Mouse (Mus musculus) liver, embryonic 11.5 days (tissue): ENCODE results near the gene Kazn. TPM values are rescaled to one million over a fixed set of nuclear protein-coding genes. Genes with fewer than 3 reads are reported as not detected.

Source experiments
- ATAC-seq: fragments of 200-750 bp; cut with Nextera tagmentation; replicated peaks from 2 replicates; pipeline ENCODE4 v1.8.0; 2017; ENCODE audit warnings: moderate number of reproducible peaks, mild to moderate bottlenecking, moderate TSS enrichment, moderate library complexity; ENCODE audit not compliant: low FRiP score
- DNase-seq: peaks from one replicate; pipeline ENCODE4 v3.0.0-alpha.2; 2017; ENCODE audit warnings: low spot score
- H3K27ac ChIP-seq: fragments of 300-500 bp; sonication (generic); 2 replicates; pipeline ENCODE4 v1.5.1; 2014; ENCODE audit warnings: mild to moderate bottlenecking, low read depth, low read length, control low read depth
- H3K27me3 ChIP-seq: fragments of 300-500 bp; sonication (generic); replicated peaks from 2 replicates; pipeline ENCODE4 v1.6.1; 2014; ENCODE audit warnings: low read length, mixed read lengths; ENCODE audit not compliant: control insufficient read depth, insufficient read depth
- H3K36me3 ChIP-seq: fragments of 300-500 bp; sonication (generic); 2 replicates; pipeline ENCODE4 v1.6.1; 2014; ENCODE audit warnings: mild to moderate bottlenecking, low read length, moderate library complexity, mixed read lengths; ENCODE audit not compliant: control insufficient read depth, insufficient read depth
- H3K4me1 ChIP-seq: fragments of 300-500 bp; sonication (generic); replicated peaks from 2 replicates; pipeline ENCODE4 v1.6.1; 2014; ENCODE audit warnings: low read length, mixed read lengths; ENCODE audit not compliant: control insufficient read depth, insufficient read depth
- H3K4me2 ChIP-seq: fragments of 300-500 bp; sonication (generic); 2 replicates; pipeline ENCODE4 v1.6.1; 2014; ENCODE audit warnings: mild to moderate bottlenecking, control low read depth, moderate library complexity
- H3K4me3 ChIP-seq: fragments of 300-500 bp; sonication (generic); 2 replicates; pipeline ENCODE4 v1.5.1; 2014; ENCODE audit warnings: low read depth, low read length, control low read depth
- H3K9ac ChIP-seq: fragments of 300-500 bp; sonication (generic); 2 replicates; pipeline ENCODE4 v1.6.1; 2014; ENCODE audit warnings: low read depth, low read length, control low read depth
- H3K9me3 ChIP-seq: fragments of 300-500 bp; sonication (generic); 2 replicates; pipeline ENCODE4 v1.6.1; 2016; ENCODE audit warnings: low read length, inconsistent platforms, mixed read lengths; ENCODE audit not compliant: control insufficient read depth
- WGBS: fragments of 180-500 bp; shearing (Covaris S2); extraction: QIAGEN DNeasy Blood & Tissue Kit; methylation state at CpG from one replicate; pipeline ENCODE4 v1.1.7; 2014; 5-methylcytosine and 5-hydroxymethylcytosine counted together
- polyA plus RNA-seq: library from polyadenylated mRNA; unstranded; fragments of >200 nt; fragmentation: Nextera tagmentation; extraction: Ambion mirVana; gene quantifications from 2 replicates; pipeline ENCODE4 v1.2.1, GENCODE M21; 2014

The Kazn gene
- polyA plus RNA-seq, 1 experiment from 2014 or later = 4.4 TPM

DNA sequence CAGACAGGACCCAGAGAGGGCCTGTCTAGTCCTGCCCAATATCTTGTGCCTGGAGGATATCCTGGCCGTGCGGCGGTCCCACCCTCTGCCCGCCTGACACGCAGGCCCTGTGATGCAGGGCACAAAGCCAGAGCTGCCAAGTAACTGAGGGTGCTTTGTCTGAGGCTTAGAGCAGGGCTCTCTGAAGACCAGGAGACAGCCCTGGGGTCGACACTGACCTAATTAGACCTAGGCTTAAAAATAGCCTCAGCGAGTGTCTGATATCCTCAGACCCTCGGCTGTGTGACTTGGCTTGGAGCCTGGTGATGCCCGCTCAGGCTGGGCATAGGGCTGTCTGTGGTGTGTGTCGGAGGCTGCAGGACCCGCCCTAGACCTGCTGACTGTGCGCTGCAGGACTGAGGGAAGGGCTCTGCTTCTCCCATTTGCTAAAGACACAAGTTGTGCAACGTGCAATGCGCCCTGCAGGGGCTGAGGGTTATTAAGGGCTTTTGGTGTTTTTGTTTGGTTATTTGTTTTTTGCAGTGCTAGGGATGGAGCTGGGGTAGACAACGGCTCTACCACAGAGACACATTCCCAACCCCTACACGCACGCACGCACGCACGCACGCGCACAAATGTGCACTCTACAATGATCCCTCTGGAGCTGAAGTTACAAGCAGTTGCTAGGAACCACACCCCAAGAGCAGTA is 181.5 kb downstream of the Kazn start:
- Histone ChIP-seq H3K36me3 (no peaks in the 10 kb centered on the region), H3K9me3 (no peaks in the 10 kb centered on the region), H3K4me3 (no peak overlapping the region), H3K4me2 (no peak overlapping the region), H3K27me3 (no peaks in the 10 kb centered on the region), H3K27ac (no peak overlapping the region), H3K4me1 (peaks cover 12% of the 10 kb centered on the region), H3K9ac (no peak overlapping the region)
- DNase-seq (no peak), ATAC-seq (no peak)
- WGBS = 85% methylated on average over 22 of the region's 22 CpGs

DNA sequence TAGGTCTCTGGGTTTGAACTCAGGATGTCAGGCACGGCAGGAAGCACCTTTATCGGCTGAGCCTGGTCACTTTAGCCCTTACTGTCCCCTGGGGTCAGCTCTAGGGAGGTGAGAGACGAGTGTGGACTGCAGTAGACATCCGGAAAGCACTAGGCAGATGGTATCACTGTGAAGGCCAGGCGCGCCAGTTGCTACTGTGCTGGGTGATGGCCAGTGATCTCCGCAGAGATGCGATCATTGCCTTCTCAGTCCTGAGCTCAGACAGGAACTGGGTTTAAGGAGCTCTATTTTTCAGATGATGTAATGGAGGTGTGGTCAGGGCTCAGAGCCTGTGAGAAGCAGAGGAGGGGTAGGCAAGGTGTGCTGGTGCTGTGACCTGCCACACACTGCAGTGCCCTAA is 183.6 kb downstream of the Kazn start:
- H3K4me1 ChIP-seq = peaks cover 20% of the 10 kb centered on the region

DNA sequence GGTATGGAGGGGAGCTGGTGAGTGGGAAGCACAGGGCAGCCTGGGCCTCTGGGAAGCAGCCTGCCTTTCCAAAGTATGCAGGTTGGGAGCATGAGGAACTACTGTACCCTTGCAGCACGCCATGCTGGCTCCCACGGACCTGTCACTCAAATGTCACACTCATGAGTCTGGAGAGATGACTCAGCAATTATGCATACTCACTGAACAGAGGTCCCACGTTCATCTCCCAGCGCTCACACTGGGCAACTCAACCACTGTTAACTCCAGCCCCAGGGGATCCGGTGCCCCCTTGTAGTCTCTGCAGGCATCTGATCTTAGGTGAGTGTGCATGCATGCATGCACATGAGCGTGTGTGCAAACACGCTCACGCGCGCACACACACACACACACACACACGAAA is 184.6 kb downstream of the Kazn start:
- Histone ChIP-seq H3K36me3 (no peaks in the 10 kb centered on the region), H3K9ac (no peak overlapping the region), H3K9me3 (no peaks in the 10 kb centered on the region), H3K4me2 (no peak overlapping the region), H3K27ac (peak overlapping the region; percentile 22; the same call in 1 of the 2 replicates), H3K27me3 (no peaks in the 10 kb centered on the region), H3K4me1 (peaks cover 29% of the 10 kb centered on the region), H3K4me3 (no peak overlapping the region)
- no peak for DNase-seq
- WGBS = 73% methylated on average over 11 of the region's 11 CpGs
- ATAC-seq = 0 out of 2 replicates have a peak, but pooled peaks have one; percentile 19

More for the DNA sequence above, 183.6 kb downstream of the Kazn start:
- no peak overlapping the region for H3K9ac ChIP-seq
- no peak overlapping the region for H3K4me2 ChIP-seq
- H3K27ac ChIP-seq = no peak overlapping the region
- DNase-seq (no peak), ATAC-seq (no peak)
- 77% methylated on average over 8 of the region's 8 CpGs for WGBS
- H3K36me3 ChIP-seq = no peaks in the 10 kb centered on the region
- no peak overlapping the region for H3K4me3 ChIP-seq
- no peaks in the 10 kb centered on the region for H3K27me3 ChIP-seq
- H3K9me3 ChIP-seq = no peaks in the 10 kb centered on the region

DNA sequence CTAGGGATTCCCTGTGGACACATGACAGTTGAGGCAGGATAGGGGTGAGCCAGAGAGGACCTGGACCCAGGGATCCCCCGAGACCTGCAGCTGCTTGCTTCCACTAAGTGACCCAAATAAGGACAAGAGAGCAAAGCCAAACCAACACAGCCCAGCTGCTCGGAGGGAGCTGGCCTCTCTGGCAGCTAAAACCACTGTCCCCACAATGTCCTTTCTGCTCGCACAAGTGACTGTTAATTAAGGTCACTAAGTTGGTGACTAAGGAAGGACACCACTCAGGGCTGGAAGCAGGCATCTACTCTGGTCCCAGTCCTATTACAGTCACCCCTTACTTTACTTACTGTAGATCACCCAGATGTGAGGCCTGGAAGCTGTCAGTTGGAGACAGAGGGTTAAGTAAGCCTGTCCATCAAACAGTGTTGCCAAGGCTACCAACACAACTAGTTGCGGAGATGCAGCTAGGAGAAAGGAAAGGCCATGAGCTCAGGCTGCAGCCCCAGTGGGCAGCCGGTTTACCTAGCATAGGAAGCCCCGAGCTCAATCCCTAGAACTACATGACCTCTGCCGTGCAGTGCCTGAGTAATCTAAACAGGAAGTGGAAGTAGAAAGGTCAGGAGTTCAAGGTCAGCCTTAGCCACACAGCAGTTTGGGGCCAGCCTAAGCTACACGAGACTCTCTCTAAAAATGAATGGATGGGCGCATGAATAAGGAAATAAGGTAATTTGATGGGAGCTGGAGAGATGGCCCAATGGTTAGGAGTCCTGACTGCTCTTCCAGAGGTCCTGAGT is 185.3 kb downstream of the Kazn start:
- no peaks in the 10 kb centered on the region for H3K36me3 ChIP-seq
- H3K4me3 ChIP-seq = no peak overlapping the region
- DNase-seq = no peak
- WGBS = 48% methylated on average over 9 of the region's 9 CpGs
- H3K9ac ChIP-seq = no peak overlapping the region
- no peaks in the 10 kb centered on the region for H3K9me3 ChIP-seq
- H3K4me1 ChIP-seq = peaks cover 37% of the 10 kb centered on the region
- peak overlapping the region; percentile 22; the same call in 1 of the 2 replicates for H3K27ac ChIP-seq
- H3K27me3 ChIP-seq = no peaks in the 10 kb centered on the region
- 0 out of 2 replicates have a peak, but pooled peaks have one; percentile 6 for ATAC-seq
- no peak overlapping the region for H3K4me2 ChIP-seq

DNA sequence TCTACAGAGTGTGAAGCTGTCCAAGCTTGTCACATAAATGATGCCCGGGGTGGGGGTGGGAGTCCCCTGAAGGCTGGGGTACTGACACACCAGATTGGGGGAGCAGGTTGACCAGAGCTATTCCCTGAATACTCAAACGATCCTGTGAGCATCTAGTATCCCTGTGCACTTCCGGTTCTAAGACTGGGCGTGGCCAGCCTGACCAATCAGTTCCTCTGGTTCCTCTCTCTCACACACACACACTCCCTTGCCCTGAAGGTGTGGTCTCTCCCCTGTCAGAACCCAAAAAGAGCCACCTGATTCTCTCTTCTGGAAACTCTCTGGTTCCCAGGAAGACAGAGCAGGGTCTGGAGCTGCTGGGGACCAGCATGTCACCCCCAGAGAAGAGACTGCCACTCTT is 185.9 kb downstream of the Kazn start:
- Histone ChIP-seq H3K9me3 (no peaks in the 10 kb centered on the region), H3K9ac (no peak overlapping the region), H3K27me3 (no peaks in the 10 kb centered on the region), H3K27ac (no peak overlapping the region), H3K4me1 (peaks cover 40% of the 10 kb centered on the region), H3K36me3 (no peaks in the 10 kb centered on the region), H3K4me2 (no peak overlapping the region), H3K4me3 (no peak overlapping the region)
- WGBS = 49% methylated on average over 4 of the region's 4 CpGs
- no peak for DNase-seq
- ATAC-seq = no peak

DNA sequence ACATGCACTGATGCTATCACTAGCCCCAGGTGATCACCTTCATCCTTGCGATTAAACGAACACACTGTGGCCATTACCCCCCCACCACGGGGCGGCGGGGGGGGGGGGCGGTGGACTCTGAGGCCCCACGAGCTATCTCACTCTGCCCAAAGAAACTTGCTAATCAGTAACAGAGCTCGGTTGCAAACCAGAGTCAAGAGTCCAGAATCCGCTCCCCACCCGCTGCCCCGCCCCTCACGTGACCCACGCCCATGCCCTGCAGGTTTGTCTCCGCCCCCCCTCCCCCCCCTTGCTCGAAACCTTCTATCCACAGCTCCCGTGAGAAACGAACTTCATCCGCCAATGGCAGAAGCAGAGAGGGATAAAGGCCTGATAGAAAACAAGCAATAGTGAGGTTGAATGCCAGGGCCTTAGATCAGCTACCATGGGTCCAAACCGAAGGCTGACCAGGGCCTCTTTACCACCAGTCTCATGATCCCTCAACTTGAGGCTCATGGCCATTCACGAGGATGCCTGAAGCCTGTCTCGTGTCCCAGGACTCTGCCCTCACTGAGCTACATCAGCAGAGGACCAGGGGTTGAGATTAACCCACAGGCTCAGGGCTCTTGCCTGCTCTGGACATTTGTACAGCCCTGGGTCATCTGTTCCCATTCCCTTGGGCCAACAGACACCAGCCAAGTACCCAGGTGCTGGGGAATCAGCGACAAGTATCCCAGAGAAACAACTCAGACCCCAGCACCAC is 186.6 kb downstream of the Kazn start:
- Histone ChIP-seq H3K36me3 (no peaks in the 10 kb centered on the region), H3K4me1 (peaks cover 45% of the 10 kb centered on the region), H3K27me3 (0 out of 2 replicates have a peak, but pooled peaks cover 3% of the 10 kb centered on the region), H3K27ac (peak overlapping the region; percentile 22; the same call in 1 of the 2 replicates), H3K9ac (no peak overlapping the region), H3K9me3 (no peaks in the 10 kb centered on the region), H3K4me2 (peak overlapping the region; percentile 28), H3K4me3 (no peak overlapping the region)
- DNase-seq (no peak), ATAC-seq (peak; percentile 46)
- WGBS = 27% methylated on average over 22 of the region's 22 CpGs

Other genes starting within 250 kb of the Kazn start
- gene Fhad1, start 224.3 kb downstream of the Kazn start, polyA plus RNA-seq = 0.69 and 1.8 TPM in 2 replicates
- gene Tmem51, start 155.1 kb downstream of the Kazn start, polyA plus RNA-seq = 16.7 and 17.7 TPM in 2 replicates